Mouse (Mus musculus): ENCODE data around the gene Btnl1.

DNA sequence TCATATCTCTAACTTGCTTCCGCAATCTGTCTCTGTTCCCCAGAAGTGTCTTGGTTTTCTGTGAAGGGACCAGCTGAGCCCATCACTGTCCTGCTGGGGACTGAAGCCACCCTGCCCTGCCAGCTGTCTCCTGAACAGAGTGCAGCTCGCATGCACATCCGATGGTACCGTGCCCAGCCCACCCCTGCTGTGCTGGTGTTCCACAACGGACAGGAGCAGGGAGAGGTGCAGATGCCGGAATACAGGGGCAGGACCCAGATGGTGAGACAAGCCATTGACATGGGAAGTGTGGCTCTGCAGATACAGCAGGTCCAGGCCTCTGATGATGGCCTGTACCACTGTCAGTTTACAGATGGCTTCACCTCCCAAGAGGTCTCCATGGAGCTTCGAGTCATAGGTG, 2.5 kb downstream of the Btnl1 start:
- no peak for TF ChIP-seq POLR2A (IDR thresholded peaks at IDR 0.05; ENCODE audit: extremely low read depth, insufficient read depth, low read length)
- TF ChIP-seq CTCF (IDR thresholded peaks at IDR 0.05; ENCODE audit: low read depth, low read length) = no peak

Measured in liver, adult 2 months (tissue).